Mouse (Mus musculus) B cell, adult 67 days (primary cell): ENCODE measurements around the gene Psma5. TPM values are rescaled to one million over a fixed set of nuclear protein-coding genes. Genes with fewer than 3 reads are reported as not detected.

ENCODE experiments used
- total RNA-seq, 2 experiments: library from RNA; stranded (reverse); gene quantifications; 4 replicates each; pipeline ENCODE4 v1.2.4; 2023

Gene Psma5
- total RNA-seq: 10 to 100 TPM; 41.3 to 43.4 TPM

DNA sequence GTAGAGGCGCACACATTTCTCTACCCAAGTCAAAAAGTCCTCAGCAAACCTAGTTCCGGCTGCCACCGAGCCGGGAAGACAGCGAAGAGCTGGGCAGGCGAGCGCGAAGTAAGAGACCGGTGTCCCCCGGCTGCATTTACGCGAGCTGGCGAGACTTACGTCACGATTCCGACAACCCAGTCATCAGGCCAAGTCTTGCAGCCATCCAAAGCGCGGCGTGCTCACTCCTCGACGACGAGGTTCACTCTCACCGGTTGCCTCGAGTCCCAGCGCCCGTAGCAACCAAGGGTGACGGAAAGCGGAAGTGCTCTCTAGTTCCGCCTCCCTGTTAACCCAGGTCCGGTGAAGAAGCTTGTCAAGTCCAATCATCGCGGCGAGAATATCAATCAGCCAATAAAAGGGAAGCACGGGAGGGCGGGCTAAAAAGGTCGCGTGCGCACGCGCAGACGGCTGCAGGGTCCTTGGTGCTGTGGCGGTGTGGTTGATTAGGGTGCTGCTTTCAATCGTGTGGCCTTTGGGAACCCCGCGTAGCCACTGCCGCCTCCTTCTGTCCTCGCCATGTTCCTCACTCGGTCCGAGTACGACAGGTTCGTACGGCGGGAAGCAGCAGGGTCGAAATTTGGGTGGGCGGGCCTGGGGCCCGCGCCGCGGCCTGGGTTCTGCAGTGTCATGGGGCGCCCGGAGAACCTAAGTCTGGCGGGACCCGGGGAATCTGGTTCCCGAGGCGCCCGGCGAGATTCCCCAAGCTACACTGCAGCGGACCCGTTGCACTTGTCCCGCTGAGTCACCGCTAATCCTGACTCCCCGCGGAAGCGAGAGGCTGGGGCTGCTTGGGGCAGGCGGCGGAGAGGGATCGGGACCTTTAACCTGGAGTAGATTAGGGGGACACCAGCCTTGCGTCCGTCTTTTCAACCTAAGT lies at the start of gene Psma5:
Gene Psma5, plus strand, starts transcription at position 208 of the 919 bp plus-strand sequence.

DNA sequence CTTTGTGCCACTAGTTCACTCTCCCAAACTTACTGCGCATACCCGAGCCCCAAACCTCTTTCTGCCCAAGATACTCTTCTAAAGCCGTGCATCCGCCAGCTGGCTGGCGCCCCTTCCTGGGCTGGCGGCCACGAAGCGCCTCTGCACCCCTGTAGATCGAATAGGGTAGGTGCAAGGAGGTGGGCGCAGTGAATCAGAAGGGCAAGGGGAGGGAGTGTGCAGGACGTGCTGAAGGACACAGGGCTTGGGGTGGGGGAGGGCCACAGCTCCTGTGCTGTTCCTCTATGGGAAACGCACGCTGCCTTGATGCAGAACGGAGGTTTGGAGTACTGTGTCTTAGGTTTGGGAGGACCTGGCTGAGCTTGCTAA lies 46.0 kb upstream of the Psma5 start, which contains the start of gene Atxn7l2:
Gene Atxn7l2, minus strand, starts transcription at position 164 of the 369 bp plus-strand sequence.

DNA sequence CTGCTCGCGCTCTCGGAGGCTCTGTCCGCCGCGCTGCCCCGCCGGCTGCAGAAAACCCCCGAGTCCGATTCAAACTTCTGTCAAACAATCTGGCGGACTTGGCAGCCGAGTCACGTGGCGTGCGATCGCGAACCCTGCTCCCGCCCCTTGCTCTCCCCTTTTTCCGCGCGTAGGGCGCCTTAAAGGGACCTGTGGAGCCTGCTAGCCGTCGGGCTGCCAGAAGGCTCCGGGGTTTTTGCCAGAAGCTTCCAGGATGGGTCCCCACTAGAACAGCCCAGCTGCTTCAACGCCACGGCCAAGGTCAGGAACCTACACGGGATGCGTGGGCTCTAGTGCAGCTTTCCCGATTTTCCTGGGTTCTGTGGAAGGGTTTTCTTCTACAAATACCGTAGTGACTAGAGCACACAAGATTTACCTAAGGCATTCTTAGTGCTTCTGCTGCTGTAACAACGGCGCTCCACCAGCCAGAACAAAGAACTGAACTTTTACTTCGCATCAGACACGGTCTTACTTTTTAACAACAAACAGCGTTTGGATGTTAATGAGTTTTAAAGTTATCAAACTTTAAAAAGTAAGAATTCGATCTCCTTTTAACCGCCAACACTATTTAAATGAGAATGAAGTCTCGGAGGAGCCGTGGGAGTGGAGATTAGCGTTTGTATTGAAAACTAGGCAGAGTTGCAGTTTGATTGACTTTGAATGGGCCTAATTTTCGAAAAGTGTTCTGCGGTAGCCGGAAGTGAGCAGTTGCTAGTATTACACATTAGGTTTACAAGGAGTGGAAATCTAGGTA lies 30.0 kb upstream of the Psma5 start, which contains the start of gene Sypl2:
Gene Sypl2, minus strand, starts transcription at position 91 of the 793 bp plus-strand sequence.

GRCm38 (mm10) chr3:108283781-108284601 lies 27.3 kb downstream of the Psma5 start, which contains the start of gene Sort1:
Sort1 (plus strand) TSS chr3:108284082.

Other genes with a start within 250 kb of the Psma5 start
- gene Gstm1, start 239.0 kb upstream of the Psma5 start, total RNA-seq: 10 to 100 TPM; 15.3 to 18.1 TPM
- 1 to 10 TPM; 6.0 to 6.5 TPM for gene Gstm4, start 212.0 kb upstream of the Psma5 start, total RNA-seq
- gene Ampd2, start 170.3 kb upstream of the Psma5 start, total RNA-seq: 10 to 100 TPM; 26.9 to 27.9 TPM
- under 1 TPM in 1 of 2 experiments, not detected in 1; 0.36 TPM for gene Gnat2, start 164.1 kb upstream of the Psma5 start, total RNA-seq
- 10 to 100 TPM; 66.3 to 72.4 TPM for gene Gnai3, start 110.8 kb upstream of the Psma5 start, total RNA-seq
- not detected for gene Gpr61, start 102.0 kb upstream of the Psma5 start, total RNA-seq
- 1 to 10 TPM; 2.5 to 2.9 TPM for gene Amigo1, start 70.6 kb upstream of the Psma5 start, total RNA-seq
- 10 to 100 TPM; 34.4 to 35.4 TPM for gene Cyb561d1, start 55.7 kb upstream of the Psma5 start, total RNA-seq
- 10 to 100 TPM; 31.8 to 35.8 TPM for gene Atxn7l2, start 46.0 kb upstream of the Psma5 start, total RNA-seq
- not detected for gene Sypl2, start 30.3 kb upstream of the Psma5 start, total RNA-seq
- gene Sort1, start 27.2 kb downstream of the Psma5 start, total RNA-seq: under 1 TPM; 0.15 to 0.61 TPM
- not detected for gene Mybphl, start 108.0 kb downstream of the Psma5 start, total RNA-seq
- gene Psrc1, start 126.9 kb downstream of the Psma5 start, total RNA-seq: under 1 TPM; 0.42 to 0.75 TPM
- 1 to 10 TPM; 4.6 to 4.9 TPM for gene Celsr2, start 158.6 kb downstream of the Psma5 start, total RNA-seq
- 100 to 1,000 TPM; 136 to 138 TPM for gene Sars, start 188.3 kb downstream of the Psma5 start, total RNA-seq